Mouse (Mus musculus) monocyte, adult 2 months (primary cell): ENCODE results near the gene Crim1.

Source experiments
- DNase-seq, 2 experiments: peaks; one replicate each; pipeline ENCODE4 v3.0.0; 2022; ENCODE audit warnings: low spot score in 2 of 2, low read depth in 1 of 2

Crim1 gene

DNA sequence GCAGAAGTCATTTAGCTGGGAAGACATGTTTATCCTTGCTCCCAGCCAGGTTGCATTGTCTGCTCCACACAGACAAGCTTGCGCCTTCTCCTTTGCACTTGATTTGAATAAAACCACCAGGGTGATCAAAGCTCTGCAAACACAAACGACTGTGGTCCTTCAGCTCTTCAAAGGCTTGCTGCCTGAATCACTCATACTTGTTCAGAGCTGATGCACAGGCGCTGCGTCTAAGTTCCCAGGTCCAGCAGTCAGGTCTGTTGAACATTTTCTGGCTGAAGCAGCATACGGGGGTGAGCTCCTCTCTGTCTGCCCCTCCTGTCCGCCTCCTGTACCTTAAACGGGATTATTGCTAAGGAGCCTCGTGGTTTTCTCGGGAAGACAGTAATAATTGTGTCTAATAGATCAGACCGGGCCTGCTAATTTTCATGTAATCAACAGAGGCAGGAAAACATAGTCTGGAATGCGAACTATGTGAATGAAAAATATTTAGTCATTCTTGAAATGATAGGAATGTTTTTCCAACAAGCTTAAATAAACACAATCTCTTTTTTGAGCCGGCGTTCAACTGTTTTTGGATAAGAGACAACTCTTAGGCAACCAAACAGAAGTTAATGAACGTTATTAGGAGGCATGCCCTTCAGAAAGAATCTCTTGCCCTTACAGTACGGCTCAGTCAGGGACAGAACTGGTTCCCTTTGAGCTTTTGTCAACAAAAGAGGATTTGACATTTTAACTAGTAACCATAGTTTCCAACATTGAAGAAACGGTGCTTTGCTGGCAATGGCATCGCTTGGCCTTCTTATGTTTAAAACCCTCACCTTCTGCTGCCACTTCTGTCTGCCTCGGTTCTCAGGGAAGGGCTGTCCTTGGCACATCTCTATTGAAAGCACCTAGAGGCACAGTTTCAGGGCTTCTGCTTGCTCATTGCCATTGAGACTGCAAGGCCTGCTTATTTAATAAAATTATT lies 122.6 kb downstream of the Crim1 start:
- no peak for DNase-seq

GRCm38 (mm10) chr17:78325761-78326332 lies 125.8 kb downstream of the Crim1 start:
- DNase-seq, result no peak

- DNase-seq, result no peak
Observed at GRCm38 (mm10) chr17:78326381-78326780, 126.3 kb downstream of the Crim1 start.

DNA sequence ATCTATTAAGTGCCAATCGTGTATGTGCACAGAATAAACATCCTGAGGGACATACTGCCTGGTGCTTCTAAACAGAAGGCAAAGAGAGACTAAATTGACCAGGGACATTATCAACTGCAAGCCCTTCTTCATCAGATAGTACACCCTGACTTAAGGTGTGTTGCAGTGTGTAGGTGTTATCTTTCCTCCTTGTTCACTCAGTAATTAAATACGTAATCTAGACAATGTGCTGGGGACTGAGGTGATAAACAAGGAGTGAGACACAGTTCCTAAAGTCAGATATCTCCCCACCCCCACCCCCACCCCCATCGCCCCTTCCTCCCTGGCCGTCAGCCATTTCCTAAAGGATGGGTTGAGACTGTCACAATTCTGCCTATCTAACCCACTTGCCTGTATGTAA lies 127.1 kb downstream of the Crim1 start:
- DNase-seq, result no peak

- no peak for DNase-seq
Observed at GRCm38 (mm10) chr17:78328287-78328686, 128.2 kb downstream of the Crim1 start.

DNA sequence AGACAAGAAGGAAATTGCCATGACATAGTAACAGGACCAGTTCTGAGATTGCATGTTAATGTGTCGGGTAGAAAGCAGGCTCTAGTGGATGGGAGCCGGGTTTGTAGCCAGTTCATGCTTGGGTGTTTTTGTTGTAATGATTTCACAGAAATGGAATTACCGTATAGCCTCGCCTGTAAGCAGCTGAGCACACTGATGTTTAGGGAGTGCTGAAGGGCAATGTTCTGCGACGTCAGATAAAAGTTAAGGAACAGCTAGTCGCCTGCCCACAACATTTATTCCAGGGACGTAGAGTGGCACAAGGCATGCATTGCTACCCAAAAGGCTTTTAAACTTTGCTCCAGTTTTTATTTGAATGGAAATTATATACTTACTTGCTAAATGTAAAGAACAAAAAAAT lies 131.4 kb downstream of the Crim1 start:
- DNase-seq, result no peak

DNA sequence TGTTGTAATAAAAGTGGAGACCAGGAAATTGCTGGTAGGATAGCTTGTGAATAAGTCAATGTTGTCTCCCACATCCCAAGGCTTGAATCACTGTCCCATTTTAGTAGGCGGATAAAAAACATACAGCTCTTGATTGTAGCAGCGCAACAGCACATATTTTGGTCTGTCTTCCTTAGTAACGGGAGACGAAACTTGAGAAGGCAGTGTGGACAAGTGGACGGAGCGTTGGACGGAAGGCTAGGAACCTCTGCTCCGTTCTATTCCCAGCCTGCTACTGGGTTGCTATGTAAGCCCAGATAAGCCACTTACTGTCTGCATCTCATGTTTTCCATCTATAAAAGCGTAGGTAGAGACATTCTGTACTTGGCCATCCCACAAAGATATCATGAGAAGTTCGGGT lies 133.2 kb downstream of the Crim1 start:
- DNase-seq, result no peak

DNA sequence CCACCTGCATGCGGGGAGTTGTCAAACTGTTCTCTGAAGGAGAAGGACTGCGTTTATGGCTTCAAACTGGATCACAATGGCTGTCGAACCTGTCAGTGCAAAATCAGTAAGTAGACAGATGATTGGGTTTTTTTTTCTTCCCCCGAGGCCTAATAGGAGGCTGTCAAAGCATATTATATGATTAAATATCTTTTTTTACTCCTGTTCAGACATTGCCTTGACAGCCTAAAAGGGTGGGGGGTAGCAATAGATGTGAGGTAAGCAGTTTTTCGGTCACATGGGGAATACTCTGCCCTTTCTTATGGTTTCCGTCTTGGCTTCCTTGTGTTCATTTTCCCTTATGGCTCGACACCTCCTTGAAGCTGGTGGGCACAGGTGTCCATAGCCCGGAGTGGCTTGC lies 135.2 kb downstream of the Crim1 start:
- DNase-seq, result no peak

GRCm38 (mm10) chr17:78343688-78344087 lies 143.6 kb downstream of the Crim1 start:
- DNase-seq, result no peak

DNA sequence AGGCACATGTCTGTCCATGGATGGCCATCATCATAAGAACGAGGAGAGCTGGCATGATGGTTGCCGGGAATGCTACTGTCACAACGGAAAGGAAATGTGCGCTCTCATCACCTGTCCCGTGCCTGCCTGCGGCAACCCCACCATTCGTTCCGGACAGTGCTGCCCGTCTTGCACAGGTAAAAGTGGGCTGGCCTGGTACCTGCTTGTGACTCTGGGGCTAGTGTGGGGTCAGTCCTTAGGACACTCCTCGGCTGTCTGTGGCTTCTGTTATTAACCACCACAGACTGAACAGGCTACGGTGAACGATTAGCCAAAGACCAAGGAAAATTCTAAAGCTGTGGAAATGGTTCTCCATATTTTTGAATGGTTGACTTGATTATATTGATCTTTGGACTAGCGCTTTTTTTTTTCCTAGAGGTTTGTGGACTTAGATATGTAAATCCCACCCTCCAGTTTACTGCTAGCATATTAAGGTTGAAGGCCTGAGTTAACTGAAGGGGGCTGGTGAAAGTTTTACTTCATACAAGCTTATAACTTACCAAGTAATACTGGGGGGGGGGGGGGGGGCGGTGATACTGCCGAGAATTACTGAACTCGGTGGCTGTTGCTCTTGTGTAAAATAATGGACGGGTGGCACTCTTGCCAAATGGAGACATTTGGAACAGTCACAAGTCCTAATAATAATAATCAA lies 147.2 kb downstream of the Crim1 start:
- no peak for DNase-seq

GRCm38 (mm10) chr17:78351676-78352499 lies 151.8 kb downstream of the Crim1 start:
- no peak for DNase-seq

DNA sequence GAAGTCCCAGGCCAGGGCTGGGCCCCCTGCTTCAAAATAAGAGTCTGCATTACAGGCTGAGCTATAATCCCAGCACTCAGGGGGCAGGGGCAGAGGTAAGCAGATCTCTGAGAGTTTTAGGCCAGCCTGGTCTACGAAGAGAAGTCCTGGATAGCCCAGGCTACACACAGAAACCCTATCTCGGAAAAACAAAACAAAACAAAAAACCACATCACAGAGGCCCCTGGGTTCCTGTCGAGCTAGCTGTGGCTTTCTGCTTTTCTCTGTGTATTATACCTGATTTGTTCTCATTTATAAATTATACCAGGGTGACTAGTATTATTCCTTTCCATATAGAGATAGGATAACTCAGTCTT lies 152.4 kb downstream of the Crim1 start:
- DNase-seq, result no peak

- DNase-seq, result no peak
Observed at GRCm38 (mm10) chr17:78354411-78354810, 154.4 kb downstream of the Crim1 start.

DNA sequence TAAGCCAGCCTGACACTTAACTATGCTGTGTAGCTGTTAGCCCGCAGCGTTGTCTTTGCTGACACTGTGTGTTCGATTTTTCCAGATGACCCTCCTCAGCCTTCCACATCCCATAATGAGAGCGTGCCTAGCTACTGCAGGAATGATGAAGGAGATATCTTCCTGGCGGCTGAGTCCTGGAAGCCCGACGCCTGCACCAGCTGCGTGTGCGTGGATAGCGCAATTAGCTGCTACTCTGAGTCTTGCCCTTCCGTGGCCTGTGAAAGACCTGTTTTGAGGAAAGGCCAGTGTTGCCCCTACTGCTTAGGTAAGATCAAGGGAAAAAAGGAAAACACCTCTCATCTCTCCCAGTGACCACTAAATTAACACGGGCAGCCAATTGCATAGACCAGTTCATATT lies 154.8 kb downstream of the Crim1 start:
- DNase-seq, result no peak

DNA sequence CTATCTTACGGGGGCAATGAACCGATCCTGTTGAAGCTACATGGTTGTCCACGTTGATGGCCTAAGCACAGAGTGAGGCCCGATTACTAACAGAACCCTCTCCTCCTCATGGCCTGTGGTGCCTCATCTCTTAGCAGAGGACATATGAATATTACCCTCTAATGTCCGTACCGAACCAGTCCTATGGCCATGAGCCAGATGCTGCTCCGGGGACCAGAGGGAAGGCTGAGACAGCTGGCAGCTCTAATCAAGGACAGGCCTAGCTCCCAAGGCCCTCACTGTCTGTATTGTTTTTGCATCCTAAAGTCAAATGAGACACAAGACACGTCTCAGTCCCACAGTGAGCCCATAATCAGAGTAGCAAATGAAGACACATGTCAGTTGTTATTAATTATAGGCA lies 155.6 kb downstream of the Crim1 start:
- no peak for DNase-seq

DNA sequence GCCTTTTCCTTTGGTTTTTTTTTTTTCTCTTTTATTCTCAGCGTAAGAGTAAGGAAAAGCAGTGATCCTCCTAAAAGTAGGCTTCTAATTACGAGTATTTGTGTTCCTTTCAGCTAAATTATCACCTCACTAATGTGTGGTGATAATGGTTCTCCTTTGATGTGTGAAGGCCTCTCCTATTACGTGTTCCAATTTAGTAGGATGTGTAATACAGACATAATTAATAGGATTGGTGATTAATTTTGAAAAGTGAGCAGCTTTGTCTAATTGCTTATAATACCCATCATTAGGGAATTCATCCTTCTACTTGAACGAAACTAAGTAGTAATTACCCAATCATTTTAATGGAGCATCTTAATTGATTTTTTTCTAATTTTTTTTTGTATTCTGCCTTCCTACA lies 157.7 kb downstream of the Crim1 start:
- DNase-seq, result no peak

- no peak for DNase-seq
Observed at GRCm38 (mm10) chr17:78358251-78358726, 158.2 kb downstream of the Crim1 start.

- peak; percentile 12 to 22 for DNase-seq
Observed at GRCm38 (mm10) chr17:78361939-78362728, 162.1 kb downstream of the Crim1 start.

- DNase-seq, result no peak
Observed at GRCm38 (mm10) chr17:78364555-78365302, 164.7 kb downstream of the Crim1 start.

DNA sequence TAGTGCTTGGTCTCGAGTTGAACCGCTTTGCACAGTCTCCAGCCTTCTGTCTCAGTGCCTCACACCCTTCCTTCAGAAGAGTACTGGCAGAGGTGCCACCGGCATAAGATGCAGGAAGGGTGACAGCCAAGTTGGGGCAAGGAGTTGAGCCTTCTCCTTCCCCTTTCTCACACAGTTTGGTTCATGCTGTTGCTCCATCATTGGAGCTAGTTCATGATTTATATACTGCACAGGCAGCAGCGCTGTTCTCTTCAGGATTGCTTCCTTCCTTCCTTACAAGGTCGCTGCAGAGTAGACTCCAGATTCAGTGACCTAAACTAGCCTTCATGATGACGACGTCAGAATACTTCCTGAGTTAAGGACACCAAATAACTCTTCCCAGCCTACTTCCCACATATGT lies 166.0 kb downstream of the Crim1 start:
- DNase-seq, result no peak
